Mouse (Mus musculus): ENCODE results near the gene Mxd1. TPM values are rescaled to one million over a fixed set of nuclear protein-coding genes. Genes with fewer than 3 reads are reported as not detected.

The Mxd1 gene
- polyA plus RNA-seq, 1 experiment, result 24.0 TPM

DNA sequence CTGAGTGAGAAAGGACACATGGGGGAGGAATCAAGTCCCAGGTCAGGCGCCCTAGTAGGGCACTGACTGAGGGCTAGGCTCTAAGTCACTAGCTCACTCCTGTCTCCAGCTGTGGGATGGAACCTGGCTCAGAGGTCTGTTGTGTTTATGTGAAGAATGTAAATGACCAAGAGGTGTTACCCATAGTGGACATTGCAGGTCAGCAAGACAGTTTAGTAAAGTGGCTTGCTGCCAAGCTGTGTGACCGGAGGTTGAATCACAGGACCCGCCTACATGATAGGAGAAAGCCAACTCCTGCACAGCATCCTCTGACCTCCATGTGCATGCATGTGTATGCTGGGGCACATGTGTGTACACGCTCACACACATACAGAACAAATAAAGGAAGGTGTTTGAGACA, 23.4 kb downstream of the Mxd1 start:
- no peak for DNase-seq (ENCODE audit: low read depth)
- TF ChIP-seq CTCF (IDR thresholded peaks at IDR 0.05; ENCODE audit: borderline replicate concordance, extremely low read depth, insufficient read depth, insufficient read length), result no peak

DNA sequence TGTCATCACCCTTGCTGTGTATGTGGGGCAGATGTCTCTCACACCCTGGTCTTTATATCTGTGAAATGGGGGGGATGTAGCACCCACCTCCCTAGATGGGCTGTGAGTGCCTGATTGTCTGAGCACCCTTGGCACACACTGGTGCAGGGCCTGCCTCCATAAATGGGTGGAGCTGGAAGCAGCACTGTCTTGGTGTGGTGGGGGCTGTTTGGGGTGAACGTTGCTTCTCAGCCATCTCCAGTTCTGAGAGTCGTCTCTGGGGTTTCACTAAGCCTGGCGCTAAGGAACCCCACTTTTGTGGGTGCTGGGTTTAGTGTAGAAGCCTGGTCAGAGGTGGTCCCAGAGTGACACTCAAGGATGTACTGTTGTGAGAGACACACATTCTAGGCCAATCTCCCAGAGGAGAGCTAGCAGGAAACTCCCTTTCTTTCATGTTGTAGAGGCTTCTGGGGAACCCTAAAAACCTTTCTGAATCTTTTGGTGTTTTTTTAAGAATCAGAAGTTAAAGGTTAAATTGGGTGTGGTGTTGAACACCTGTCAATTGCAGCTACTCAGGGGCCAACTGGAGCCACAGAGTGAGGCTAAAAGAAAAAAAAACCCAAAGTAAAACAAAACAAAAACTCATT, 24.1 kb downstream of the Mxd1 start:
- TF ChIP-seq CTCF (IDR thresholded peaks at IDR 0.05; ENCODE audit: borderline replicate concordance, extremely low read depth, insufficient read depth, insufficient read length) (no peak), POLR2A (IDR thresholded peaks at IDR 0.05; ENCODE audit: borderline replicate concordance, extremely low read depth, insufficient read depth, insufficient read length, poor library complexity, severe bottlenecking) (no peak)
- DNase-seq (ENCODE audit: low read depth), result no peak

- TF ChIP-seq CTCF (IDR thresholded peaks at IDR 0.05; ENCODE audit: borderline replicate concordance, extremely low read depth, insufficient read depth, insufficient read length) (no peak), POLR2A (IDR thresholded peaks at IDR 0.05; ENCODE audit: borderline replicate concordance, extremely low read depth, insufficient read depth, insufficient read length, poor library complexity, severe bottlenecking) (no peak)
- DNase-seq (ENCODE audit: low read depth), result no peak
Observed at GRCm38 (mm10) chr6:86641716-86642115, 27.2 kb downstream of the Mxd1 start.

DNA sequence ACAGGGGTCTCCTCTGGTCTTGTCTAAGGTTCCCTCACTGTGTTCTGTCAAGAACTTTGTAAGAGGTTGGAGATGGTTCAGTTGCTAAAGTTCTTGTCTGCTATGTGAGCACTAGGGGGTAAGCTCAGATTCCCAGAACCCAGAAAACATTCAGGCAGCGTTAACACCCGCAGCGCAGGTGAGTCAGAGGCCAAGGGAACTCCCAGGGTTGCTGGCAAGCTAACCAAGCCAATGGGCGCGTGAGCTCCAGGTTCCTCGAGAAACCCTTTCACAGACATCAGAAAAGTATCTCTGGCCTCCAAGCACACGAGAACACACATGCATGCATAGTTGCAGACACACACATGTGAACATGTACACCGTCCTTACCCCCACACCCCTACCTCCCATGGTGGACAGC, 28.2 kb downstream of the Mxd1 start:
- no peak for TF ChIP-seq CTCF (IDR thresholded peaks at IDR 0.05; ENCODE audit: borderline replicate concordance, extremely low read depth, insufficient read depth, insufficient read length)
- TF ChIP-seq POLR2A (IDR thresholded peaks at IDR 0.05; ENCODE audit: borderline replicate concordance, extremely low read depth, insufficient read depth, insufficient read length, poor library complexity, severe bottlenecking), result no peak
- no peak for DNase-seq (ENCODE audit: low read depth)

DNA sequence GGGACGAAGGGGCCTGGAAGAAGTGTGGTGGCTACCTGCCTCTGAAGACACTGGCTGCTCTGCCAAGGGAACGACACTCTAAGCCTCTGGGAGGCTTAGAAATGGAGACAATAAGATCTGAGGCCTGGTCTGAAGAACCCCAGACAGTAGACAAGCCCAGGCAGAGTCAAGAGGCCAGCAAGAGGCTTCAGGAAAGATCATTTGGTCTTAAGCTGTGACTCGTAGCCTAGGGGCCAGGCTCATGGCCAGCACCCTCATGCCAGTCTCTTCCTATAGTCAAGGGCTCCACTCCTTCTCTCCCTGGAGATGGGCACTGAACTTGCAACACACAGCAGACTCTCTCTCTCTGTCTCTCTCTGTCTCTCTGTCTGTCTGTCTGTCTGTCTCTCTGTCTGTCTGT, 28.8 kb downstream of the Mxd1 start:
- TF ChIP-seq CTCF (IDR thresholded peaks at IDR 0.05; ENCODE audit: borderline replicate concordance, extremely low read depth, insufficient read depth, insufficient read length) (no peak), POLR2A (IDR thresholded peaks at IDR 0.05; ENCODE audit: borderline replicate concordance, extremely low read depth, insufficient read depth, insufficient read length, poor library complexity, severe bottlenecking) (no peak)
- no peak for DNase-seq (ENCODE audit: low read depth)

GRCm38 (mm10) chr6:86639180-86640160, 29.5 kb downstream of the Mxd1 start:
- TF ChIP-seq CTCF (IDR thresholded peaks at IDR 0.05; ENCODE audit: borderline replicate concordance, extremely low read depth, insufficient read depth, insufficient read length) (no peak), POLR2A (IDR thresholded peaks at IDR 0.05; ENCODE audit: borderline replicate concordance, extremely low read depth, insufficient read depth, insufficient read length, poor library complexity, severe bottlenecking) (no peak)
- DNase-seq (ENCODE audit: low read depth), result no peak

GRCm38 (mm10) chr6:86638434-86638833, 30.5 kb downstream of the Mxd1 start:
- DNase-seq (ENCODE audit: low read depth), result peak; percentile 49

GRCm38 (mm10) chr6:86637860-86638259, 31.1 kb downstream of the Mxd1 start:
- no peak for DNase-seq (ENCODE audit: low read depth)
- no peak for TF ChIP-seq POLR2A (IDR thresholded peaks at IDR 0.05; ENCODE audit: borderline replicate concordance, extremely low read depth, insufficient read depth, insufficient read length, poor library complexity, severe bottlenecking)
- no peak for TF ChIP-seq CTCF (IDR thresholded peaks at IDR 0.05; ENCODE audit: borderline replicate concordance, extremely low read depth, insufficient read depth, insufficient read length)

More at GRCm38 (mm10) chr6:86638434-86638833, 30.5 kb downstream of the Mxd1 start:
- TF ChIP-seq POLR2A (IDR thresholded peaks at IDR 0.05; ENCODE audit: borderline replicate concordance, extremely low read depth, insufficient read depth, insufficient read length, poor library complexity, severe bottlenecking), result no peak
- peak; percentile 49; the same call in 1 of the 2 replicates for TF ChIP-seq CTCF (IDR thresholded peaks at IDR 0.05; ENCODE audit: borderline replicate concordance, extremely low read depth, insufficient read depth, insufficient read length)

DNA sequence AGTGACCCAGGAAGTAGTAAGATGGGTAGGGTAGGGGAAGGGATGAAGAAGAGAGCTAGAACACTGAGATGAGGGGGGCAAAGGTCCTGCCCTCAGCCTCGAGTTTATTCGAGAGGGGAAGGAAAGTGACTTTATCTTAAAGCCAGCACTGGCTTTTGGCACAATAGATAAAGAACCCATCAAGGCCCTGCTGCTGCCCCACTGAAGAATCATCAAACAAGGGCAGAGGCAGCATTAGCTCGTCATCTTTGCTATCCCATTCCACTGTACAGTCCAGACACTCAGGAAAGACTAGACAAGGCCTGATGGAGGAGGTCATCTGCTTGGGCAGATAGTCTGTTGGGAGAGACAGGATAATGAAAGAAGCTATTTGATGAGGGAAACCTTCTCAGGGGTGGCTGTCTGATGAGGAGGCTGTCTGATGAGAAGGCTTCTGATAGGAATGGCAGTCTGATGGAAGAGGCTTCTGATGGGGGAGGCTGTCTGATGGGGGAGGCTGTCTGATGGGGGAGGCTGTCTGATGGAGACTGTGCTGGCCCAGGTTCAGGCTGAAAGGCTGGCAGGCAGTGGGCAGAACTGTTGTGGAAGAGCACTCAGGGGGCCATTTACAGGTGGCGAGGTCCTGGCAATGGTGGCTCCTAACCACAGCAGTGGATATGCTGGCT, 31.7 kb downstream of the Mxd1 start:
- TF ChIP-seq POLR2A (IDR thresholded peaks at IDR 0.05; ENCODE audit: borderline replicate concordance, extremely low read depth, insufficient read depth, insufficient read length, poor library complexity, severe bottlenecking) (no peak), CTCF (IDR thresholded peaks at IDR 0.05; ENCODE audit: borderline replicate concordance, extremely low read depth, insufficient read depth, insufficient read length) (no peak)
- no peak for DNase-seq (ENCODE audit: low read depth)

DNA sequence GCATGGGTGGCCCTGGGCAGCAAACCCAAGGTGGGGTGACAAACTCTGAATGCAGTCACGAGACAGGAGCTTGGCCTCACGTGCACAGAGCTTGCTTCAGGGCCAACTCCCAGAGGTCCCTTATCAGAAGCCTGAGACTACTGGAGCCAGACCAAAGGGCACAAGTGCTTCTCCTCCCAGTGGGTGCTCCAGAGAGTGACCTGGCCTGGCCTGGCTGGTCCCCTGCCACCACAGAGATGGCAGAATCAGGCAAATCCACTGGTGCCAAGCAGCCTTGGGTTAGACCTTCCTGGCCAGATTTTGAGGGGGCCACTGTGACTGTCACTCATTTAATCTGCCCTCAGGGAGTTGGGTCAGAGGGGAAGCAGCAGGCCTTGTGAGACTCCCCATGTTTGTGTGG, 32.5 kb downstream of the Mxd1 start:
- DNase-seq (ENCODE audit: low read depth), result no peak
- no peak for TF ChIP-seq CTCF (IDR thresholded peaks at IDR 0.05; ENCODE audit: borderline replicate concordance, extremely low read depth, insufficient read depth, insufficient read length)
- no peak for TF ChIP-seq POLR2A (IDR thresholded peaks at IDR 0.05; ENCODE audit: borderline replicate concordance, extremely low read depth, insufficient read depth, insufficient read length, poor library complexity, severe bottlenecking)

GRCm38 (mm10) chr6:86630141-86630540, 38.8 kb downstream of the Mxd1 start:
- peak; percentile 28 for DNase-seq (ENCODE audit: low read depth)
- no peak for TF ChIP-seq CTCF (IDR thresholded peaks at IDR 0.05; ENCODE audit: borderline replicate concordance, extremely low read depth, insufficient read depth, insufficient read length)
- TF ChIP-seq POLR2A (IDR thresholded peaks at IDR 0.05; ENCODE audit: borderline replicate concordance, extremely low read depth, insufficient read depth, insufficient read length, poor library complexity, severe bottlenecking), result no peak

All from brain, embryonic 14.5 days (tissue).